Mouse (Mus musculus) liver, postnatal 0 days (tissue): ENCODE measurements at regions not wholly inside any gene's neighbourhood (a gene's known extent, or its start where the extent isn't known, plus 50 kb on each side); places are given as distances from the start of the nearest gene placed in this dataset.

Experiments used
- CTCF ChIP-seq: sonication (generic); IDR thresholded peaks from 2 replicates; pipeline ENCODE4 v1.5.1; 2016; ENCODE audit warnings: antibody characterized with exemption, low read depth
- EP300 ChIP-seq: IDR thresholded peaks from 2 replicates; pipeline ENCODE4 v1.6.1; 2016; ENCODE audit warnings: antibody characterized with exemption, low read depth, mild to moderate bottlenecking

DNA sequence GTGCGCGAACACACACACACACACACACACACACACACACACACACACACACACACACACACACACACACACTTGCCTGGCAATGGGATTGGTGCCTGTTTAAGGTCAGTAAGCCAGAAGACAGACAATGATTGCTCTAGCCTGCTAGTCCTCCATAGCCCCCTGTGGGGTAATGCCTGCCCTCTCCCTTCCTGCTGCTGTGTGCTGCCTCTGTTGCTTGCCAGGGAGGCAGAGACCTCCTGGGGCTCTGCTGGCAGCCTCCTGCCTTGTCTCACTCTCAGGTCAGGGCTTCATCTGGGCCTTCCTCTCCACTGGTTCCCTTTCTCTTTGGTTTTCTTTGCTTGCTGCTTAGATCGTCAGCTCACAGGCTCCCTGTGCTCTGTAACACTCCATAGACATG is 225.6 kb downstream of the Igsf11 start:
- TF ChIP-seq EP300 (no peak), CTCF (no peak)
